Mouse (Mus musculus): ENCODE results near the gene Gosr2. TPM values are rescaled to one million over a fixed set of nuclear protein-coding genes. Genes with fewer than 3 reads are reported as not detected.
A peak's percentile ranks its signal among the peaks of the same experiment; 100 is the strongest.

Gosr2 gene
- 10 to 100 TPM; 31.1 to 32.8 TPM for total RNA-seq (2021)
- long read RNA-seq, experiment 1, transcript Gosr2-201 (6 exons, 3,266 nt), result major isoform, 38 of 52 reads
- long read RNA-seq, experiment 1, partial matches to known transcripts, result 2 of 52 reads
- long read RNA-seq, experiment 1, other reads (novel, unspliced or antisense), result 6 of 52 reads
- long read RNA-seq, experiment 2, transcript Gosr2-201 (6 exons, 3,266 nt), result major isoform, 24 of 29 reads
- long read RNA-seq, experiment 2, partial matches to known transcripts, result 0 of 29 reads
- long read RNA-seq, experiment 2, other reads (novel, unspliced or antisense), result 4 of 29 reads

- DNase-seq, result peak; percentile 95
Measured at GRCm38 (mm10) chr11:103697565-103698176, at the start of gene Gosr2. Gene Gosr2, minus strand, starts transcription at chr11:103697898.

DNA sequence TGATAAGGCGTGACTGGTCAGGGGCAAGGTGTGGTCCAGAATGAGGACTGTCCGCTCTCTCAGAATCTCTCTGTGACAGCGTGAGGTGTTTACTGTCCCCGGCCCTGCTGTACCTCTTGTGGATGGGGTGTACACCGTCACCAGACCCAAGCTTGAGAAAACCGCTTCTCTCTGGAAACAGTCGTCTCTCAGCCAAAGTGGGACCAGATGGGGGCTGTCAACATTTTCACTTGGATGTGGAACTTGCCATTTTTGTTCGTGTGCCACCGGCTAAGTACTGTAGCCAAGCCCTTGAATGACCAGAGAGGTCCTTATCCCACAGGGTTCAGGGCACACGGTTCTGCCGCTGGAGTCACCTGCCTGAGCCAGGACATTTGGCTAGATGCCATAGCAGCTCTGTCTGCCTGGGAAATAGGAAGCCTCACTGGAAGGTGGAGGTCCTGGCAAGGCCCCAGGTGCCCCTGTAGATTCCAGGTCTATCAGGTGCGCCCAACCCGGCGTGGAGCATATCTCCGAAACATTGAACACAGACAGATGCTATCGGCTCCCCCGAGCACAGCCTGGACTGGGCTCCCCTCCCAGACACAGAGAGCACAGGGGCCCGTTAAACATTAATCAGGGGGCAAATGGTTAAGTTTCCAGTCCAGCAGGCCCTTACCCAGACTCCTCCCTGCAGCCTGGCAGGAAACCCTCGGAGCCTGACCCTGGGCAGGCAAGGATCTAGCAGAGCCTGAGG lies 37.5 kb upstream of the Gosr2 start:
- no peak for DNase-seq

DNA sequence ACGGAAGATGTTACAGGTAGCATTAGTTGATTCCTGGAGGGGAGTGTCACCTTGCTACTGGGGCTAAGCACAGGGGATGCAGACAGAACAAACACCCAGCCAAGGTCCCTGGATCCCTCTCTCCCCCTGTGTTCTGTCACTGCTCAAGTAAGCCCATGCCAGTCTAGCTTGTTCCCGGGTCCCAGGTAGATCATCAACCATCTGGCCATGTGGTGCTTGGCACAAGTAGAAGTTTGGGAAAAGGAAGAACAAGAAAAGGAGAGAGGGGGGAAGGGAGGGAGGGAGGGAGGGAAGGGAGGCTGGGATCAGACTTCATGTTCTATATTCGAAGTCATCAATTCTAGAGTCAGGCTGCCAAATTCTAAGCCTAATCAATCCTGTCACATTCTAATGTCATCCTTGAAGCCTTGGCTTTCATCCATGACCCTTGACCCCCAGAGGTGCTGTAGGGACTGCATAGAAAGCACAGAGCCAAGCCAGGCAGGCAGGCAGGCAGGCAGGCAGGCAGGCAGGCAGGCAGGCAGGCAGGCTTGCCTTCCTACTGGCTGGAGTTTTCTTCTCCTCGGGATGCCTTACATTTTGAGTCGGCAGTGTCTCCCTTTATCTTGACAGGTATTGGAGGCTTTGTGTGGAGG lies 36.8 kb upstream of the Gosr2 start:
- DNase-seq, result no peak

DNA sequence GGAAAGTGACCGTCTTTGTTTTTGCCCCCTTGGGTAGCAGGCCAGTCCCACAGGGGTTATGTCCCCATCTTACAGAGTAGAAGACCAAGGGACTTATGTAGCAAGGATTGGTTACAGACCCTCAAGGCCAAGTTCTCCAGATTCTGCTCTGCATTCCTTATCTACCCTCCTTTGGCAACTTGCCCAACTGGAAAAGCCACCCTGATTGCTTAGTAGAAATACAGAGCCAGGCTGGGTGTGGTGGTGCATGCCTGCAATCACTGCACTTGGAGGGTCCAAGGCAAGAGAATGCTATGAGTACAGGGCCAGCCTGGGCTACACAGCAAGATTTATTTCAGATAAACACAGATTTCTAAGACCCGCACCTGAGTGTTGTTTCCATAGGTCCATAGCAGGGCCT lies 36.3 kb upstream of the Gosr2 start:
- DNase-seq, result no peak

DNA sequence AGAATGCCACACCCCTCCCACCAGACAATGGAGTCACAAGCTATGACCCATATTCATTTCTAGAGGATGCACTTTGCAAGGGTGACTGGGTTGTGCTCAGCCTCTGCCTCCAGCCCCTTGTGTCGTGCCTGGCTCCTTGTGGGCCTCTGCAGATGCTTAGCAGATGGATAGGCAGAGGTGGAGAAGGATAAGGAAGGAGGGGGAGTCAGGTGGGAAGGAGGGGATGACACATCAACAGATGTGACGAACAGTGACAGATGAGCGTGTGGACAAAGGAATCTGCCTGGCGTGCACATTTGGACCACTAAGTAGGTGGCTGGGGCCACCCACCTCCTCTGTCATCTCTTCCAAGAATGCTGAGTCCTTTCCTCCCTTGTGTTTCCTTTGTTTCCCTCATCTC lies 35.4 kb upstream of the Gosr2 start:
- DNase-seq, result no peak

- DNase-seq, result no peak
Measured at GRCm38 (mm10) chr11:103732306-103732705, 34.6 kb upstream of the Gosr2 start.

DNA sequence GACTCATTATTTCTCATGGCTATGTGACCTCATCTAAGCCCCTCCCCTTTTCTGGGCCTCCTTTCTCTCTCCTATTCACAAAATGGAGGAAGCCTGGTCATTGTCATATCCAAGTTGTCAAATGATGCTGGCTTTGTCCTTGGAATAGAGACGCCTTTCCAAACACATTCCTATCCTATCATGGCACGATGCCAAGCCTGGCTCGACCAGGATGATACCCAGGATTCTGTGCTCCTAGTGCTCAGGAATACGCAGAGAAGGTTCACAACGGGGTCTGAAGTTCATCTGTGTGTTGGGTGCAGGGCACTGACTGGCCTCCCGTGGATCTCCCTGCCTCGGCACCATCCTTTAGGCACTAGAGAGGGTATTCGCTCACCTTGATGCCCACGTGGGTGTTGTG lies 33.9 kb upstream of the Gosr2 start:
- no peak for DNase-seq

- peak in 1 of 2 experiments; percentile 18 for DNase-seq
Measured at GRCm38 (mm10) chr11:103729282-103729985, 31.7 kb upstream of the Gosr2 start.

GRCm38 (mm10) chr11:103724331-103724771 lies 26.7 kb upstream of the Gosr2 start:
- no peak for DNase-seq

GRCm38 (mm10) chr11:103722040-103722481 lies 24.4 kb upstream of the Gosr2 start:
- no peak for DNase-seq

DNA sequence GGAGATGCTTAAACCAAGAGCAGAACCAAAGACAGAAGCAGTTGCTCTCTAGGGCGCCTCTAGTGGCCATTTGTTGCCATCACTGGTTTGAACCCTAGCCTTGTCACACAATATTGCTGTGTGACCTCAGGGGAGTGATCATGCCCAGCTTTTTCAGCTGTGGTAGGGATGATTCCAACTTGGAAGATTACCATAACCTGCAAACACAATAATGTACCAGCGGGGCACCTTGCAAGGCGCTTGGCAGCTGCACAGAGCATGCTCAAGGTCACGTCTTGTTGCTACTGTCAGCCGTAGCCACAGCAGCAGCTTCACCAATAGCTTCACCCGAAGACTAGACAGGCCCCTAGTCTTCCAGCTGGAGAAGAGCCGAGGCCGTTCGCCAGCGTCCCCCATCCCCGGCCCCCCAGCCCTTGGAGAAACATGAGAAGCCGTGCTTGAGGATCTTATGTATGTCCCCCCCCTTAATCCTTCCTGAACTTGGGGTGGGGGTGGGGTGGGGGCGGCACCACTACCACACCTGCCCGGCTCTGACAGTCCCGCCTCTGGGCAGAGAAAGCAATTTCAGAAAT lies 23.9 kb upstream of the Gosr2 start:
- DNase-seq, result peak in 1 of 2 experiments; percentile 15

GRCm38 (mm10) chr11:103719436-103719835 lies 21.7 kb upstream of the Gosr2 start:
- no peak for DNase-seq

GRCm38 (mm10) chr11:103716971-103717370 lies 19.3 kb upstream of the Gosr2 start:
- DNase-seq, result no peak

- DNase-seq, result no peak
Measured at GRCm38 (mm10) chr11:103714074-103714473, 16.4 kb upstream of the Gosr2 start.

DNA sequence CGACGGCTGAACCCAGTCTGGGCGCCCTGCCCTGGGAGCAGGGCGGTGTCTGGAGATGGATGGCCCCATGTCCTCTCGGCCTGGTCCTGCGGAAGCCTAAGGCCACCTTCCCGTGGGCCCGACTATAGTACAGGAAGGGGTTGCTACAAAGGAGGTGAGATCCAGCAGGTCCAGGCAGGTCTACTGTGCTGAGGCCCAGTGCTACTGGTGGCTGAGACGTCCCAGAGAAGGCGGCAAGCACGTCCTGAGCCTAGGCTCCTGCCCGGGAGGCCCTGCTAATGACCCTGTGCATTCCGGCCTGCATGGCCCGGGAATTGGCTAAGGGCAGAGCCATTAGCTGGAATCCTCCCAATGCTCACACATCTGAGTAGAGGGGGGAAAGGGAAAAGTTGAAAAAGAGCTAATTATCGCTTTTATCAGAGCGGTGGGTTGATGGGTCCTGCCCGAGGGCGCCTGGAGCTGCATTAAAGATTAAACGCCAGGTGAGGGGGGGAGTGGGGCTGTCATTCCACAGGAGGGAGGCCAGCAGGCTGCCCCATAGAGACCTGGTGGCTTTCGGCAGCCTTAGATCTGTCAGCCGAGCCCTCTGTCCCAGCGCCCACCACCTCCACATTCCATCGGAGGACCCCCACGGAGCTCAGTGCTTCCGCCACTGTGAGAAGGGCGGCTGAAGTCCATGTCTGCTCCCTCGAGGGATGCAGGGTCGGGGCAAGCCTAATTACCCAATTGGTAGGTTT lies 14.3 kb upstream of the Gosr2 start:
- DNase-seq, result no peak

- no peak for DNase-seq
Measured at GRCm38 (mm10) chr11:103709982-103710381, 12.3 kb upstream of the Gosr2 start.

GRCm38 (mm10) chr11:103707005-103707404 lies 9.3 kb upstream of the Gosr2 start:
- DNase-seq, result peak; percentile 66 to 89

GRCm38 (mm10) chr11:103698226-103698625 lies 528 bp upstream of the Gosr2 start:
- peak; percentile 37 to 58 for DNase-seq

DNA sequence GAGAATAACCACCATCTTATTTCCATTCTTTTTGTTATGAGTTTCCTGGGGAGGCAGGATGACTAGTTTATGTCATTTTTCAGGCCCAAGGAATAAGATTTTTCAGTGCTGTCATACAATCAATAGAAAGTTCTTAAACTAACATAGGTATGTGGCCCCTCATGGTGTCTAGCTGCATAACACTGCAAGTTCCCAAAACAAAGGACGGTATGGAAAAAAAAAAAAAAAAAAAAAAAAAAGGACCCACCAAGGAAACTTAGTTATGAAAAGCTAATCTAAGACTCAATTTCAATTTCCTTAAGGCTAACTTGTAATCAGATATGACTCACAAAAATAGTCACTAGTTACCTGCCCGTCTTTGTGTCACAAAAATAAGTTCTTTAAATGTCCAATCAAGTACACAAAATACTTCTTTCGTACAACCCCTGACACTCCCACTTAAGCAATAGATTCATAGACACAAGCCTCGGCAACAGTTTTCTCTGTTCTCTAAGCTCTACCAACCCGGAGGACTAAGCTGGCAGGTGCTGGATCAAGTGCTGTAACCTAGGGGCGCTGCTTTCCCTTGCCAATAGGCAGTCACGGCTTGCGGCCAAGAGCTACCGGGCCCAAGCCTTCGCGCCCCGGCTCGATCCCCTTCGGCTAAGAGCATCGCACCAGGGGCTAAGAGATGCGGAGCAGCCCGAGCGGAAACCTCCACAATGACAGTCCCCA lies 690 bp downstream of the Gosr2 start:
- DNase-seq, result no peak

DNA sequence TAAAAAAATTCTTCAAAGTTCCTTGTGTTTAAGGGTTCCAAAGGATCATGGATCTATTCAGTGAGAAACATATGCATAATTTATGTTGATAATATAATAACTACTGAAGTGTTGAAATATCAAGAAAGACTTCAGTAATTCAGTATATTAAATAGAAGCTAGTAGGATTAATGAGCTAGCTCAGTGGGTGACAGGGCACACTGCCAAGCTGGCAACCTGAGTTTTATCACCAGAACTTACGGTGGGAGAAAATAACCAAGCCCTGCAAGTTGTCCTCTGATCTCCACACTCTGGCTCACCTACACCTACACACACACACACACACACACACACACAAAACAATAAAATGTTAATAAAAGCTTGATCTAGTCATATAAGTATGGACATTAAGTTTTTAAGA lies 4.5 kb downstream of the Gosr2 start:
- no peak for DNase-seq

Data from heart, adult 18-20 months (tissue).